Mouse (Mus musculus): ENCODE measurements at regions not wholly inside any gene's neighbourhood (a gene's known extent, or its start where the extent isn't known, plus 50 kb on each side); places are given as distances from the start of the nearest gene placed in this dataset.

DNA sequence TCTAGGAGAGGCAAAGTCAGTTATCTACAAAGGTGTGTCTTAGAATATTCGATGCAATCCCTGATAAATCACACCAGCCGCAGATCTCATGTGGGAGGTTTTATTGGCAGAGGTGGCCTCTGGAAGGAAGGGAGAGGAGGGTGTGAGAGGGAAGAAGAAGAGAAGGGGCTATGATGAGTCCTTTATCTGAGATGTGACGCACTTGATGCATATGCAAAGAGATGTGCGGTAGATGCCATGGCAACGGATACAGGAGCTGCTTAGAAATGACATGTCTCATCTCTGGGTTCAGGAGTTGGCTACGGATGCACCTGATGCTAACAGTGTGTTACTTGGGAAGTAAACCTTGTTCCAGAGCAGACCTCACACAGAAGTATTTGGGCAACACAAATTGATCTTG is 718.6 kb upstream of the Gm21961 start:
- no peak for DNase-seq (ENCODE audit: low spot score)
- no peak overlapping the region for H3K27ac ChIP-seq
- no peak for TF ChIP-seq CTCF (IDR thresholded peaks at IDR 0.05; ENCODE audit: low read depth)
- H3K4me3 ChIP-seq (replicated peaks; ENCODE audit: low read depth, low read length) = no peak overlapping the region
- no peak overlapping the region for H3K9ac ChIP-seq (ENCODE audit: low read depth, low read length)
- H3K4me2 ChIP-seq (ENCODE audit: low read length) = no peak overlapping the region
- no peaks in the 10 kb centered on the region for H3K36me3 ChIP-seq (ENCODE audit: insufficient read depth, low read length)
- ATAC-seq (replicated peaks; ENCODE audit: low FRiP score, low read depth) = no peak
- H3K9me3 ChIP-seq (replicated peaks; ENCODE audit: low read length) = no peaks in the 10 kb centered on the region
- 86% methylated on average over 6 of the region's 6 CpGs for WGBS
- no peaks in the 10 kb centered on the region for H3K4me1 ChIP-seq (replicated peaks; ENCODE audit: insufficient read depth, low read length)
- no peaks in the 10 kb centered on the region for H3K27me3 ChIP-seq (ENCODE audit: insufficient read depth, low read length)

DNA sequence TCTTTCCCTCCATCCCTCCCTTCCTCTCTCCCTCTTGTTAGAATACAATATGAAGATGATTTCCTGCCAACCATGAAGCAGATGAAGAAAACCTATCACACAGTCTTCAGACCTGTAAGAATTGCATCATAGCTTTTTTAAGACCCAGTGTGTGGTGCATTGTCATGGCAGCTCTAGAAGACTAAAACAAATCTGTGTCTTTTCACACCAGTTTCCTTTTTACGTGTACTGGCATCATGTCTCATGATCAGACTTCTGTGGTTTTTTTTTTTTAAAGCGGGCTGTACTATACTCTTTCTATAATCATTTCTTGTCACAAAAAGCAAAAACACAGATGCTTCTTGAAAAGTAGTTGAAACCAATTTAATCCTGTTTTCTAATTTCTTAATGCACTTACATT is 716.6 kb upstream of the Gm21961 start:
- Histone ChIP-seq H3K27ac (no peak overlapping the region), H3K4me2 (ENCODE audit: low read length) (no peak overlapping the region), H3K4me1 (replicated peaks; ENCODE audit: insufficient read depth, low read length) (no peaks in the 10 kb centered on the region), H3K4me3 (replicated peaks; ENCODE audit: low read depth, low read length) (no peak overlapping the region), H3K36me3 (ENCODE audit: insufficient read depth, low read length) (no peaks in the 10 kb centered on the region), H3K9ac (ENCODE audit: low read depth, low read length) (no peak overlapping the region), H3K9me3 (replicated peaks; ENCODE audit: low read length) (no peaks in the 10 kb centered on the region), H3K27me3 (ENCODE audit: insufficient read depth, low read length) (no peaks in the 10 kb centered on the region)
- DNase-seq (ENCODE audit: low spot score) = no peak
- no peak for TF ChIP-seq CTCF (IDR thresholded peaks at IDR 0.05; ENCODE audit: low read depth)
- WGBS = 93% methylated on average over 2 of the region's 2 CpGs
- no peak for ATAC-seq (replicated peaks; ENCODE audit: low FRiP score, low read depth)

DNA sequence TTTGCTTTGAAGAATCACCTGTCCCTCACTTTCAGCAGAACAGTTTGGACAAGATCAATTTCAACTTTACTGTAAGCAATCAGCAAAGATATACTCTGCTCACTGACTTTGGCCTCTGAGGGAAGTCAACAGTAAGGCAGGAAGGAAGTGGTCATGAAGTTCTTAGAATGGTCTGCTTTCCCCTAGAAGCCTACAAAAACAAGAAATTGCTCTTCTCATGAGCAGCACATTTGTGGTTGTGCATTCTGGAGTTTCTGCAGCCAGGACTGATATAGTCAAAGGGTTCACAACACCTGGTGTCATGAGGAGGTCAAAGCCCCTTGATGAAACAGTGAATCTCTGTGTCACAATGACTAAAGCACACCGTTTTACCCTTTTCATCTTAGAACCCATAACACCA is 712.4 kb upstream of the Gm21961 start:
- ATAC-seq (replicated peaks; ENCODE audit: low FRiP score, low read depth) (no peak), DNase-seq (ENCODE audit: low spot score) (no peak)
- 67% methylated on average over 1 of the region's 1 CpGs for WGBS
- H3K4me1 ChIP-seq (replicated peaks; ENCODE audit: insufficient read depth, low read length) = no peaks in the 10 kb centered on the region
- no peak overlapping the region for H3K4me2 ChIP-seq (ENCODE audit: low read length)
- no peak overlapping the region for H3K4me3 ChIP-seq (replicated peaks; ENCODE audit: low read depth, low read length)
- H3K9ac ChIP-seq (ENCODE audit: low read depth, low read length) = no peak overlapping the region
- no peaks in the 10 kb centered on the region for H3K9me3 ChIP-seq (replicated peaks; ENCODE audit: low read length)
- no peaks in the 10 kb centered on the region for H3K27me3 ChIP-seq (ENCODE audit: insufficient read depth, low read length)
- TF ChIP-seq CTCF (IDR thresholded peaks at IDR 0.05; ENCODE audit: low read depth) = no peak
- no peaks in the 10 kb centered on the region for H3K36me3 ChIP-seq (ENCODE audit: insufficient read depth, low read length)
- H3K27ac ChIP-seq = no peak overlapping the region

DNA sequence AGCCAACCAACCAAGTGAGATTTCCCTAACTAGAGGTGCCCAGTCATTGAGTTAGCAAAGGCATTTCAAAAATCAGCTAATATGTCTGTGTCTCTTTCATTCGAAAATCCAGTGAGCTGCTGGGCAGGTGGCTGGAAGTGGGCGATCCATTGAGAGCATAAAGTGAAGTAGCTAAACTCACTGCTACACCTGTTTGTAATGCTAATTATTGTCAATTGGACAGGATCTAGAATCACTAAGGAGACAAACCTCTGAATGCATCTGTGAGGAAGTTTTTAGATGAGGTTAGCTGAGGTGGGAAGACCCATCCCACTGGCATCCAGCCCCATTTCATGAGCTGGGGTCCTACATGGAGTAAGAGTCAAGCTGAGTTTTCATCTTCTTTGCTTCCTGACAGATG is 711.6 kb upstream of the Gm21961 start:
- Histone ChIP-seq H3K9me3 (replicated peaks; ENCODE audit: low read length) (no peaks in the 10 kb centered on the region), H3K36me3 (ENCODE audit: insufficient read depth, low read length) (no peaks in the 10 kb centered on the region), H3K4me1 (replicated peaks; ENCODE audit: insufficient read depth, low read length) (no peaks in the 10 kb centered on the region), H3K27ac (no peak overlapping the region), H3K4me3 (replicated peaks; ENCODE audit: low read depth, low read length) (no peak overlapping the region), H3K27me3 (ENCODE audit: insufficient read depth, low read length) (no peaks in the 10 kb centered on the region), H3K4me2 (ENCODE audit: low read length) (no peak overlapping the region), H3K9ac (ENCODE audit: low read depth, low read length) (no peak overlapping the region)
- ATAC-seq (replicated peaks; ENCODE audit: low FRiP score, low read depth) (no peak), DNase-seq (ENCODE audit: low spot score) (no peak)
- WGBS = 92% methylated on average over 2 of the region's 2 CpGs
- no peak for TF ChIP-seq CTCF (IDR thresholded peaks at IDR 0.05; ENCODE audit: low read depth)

DNA sequence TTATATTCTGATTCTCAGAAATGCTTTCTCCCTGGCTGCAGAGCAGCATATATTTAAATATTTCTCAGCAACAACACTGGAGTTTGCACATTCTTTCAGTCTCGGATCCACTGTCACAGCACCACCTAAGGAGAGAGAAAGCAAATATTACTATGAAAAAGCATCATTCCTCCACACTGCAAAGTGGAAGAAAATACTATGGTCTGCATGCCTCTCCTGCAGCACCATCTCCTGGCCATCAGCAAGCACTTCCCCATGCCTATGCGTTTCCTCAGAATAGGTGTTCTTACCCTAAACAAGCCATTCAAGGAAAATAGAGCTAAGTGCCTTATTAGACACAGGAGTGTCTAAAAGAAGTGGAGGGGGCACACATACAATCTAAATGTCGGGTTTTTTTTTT is 688.9 kb upstream of the Gm21961 start:
- H3K27me3 ChIP-seq (ENCODE audit: insufficient read depth, low read length) = no peaks in the 10 kb centered on the region
- ATAC-seq (replicated peaks; ENCODE audit: low FRiP score, low read depth) = no peak
- peak; percentile 72 for TF ChIP-seq CTCF (IDR thresholded peaks at IDR 0.05; ENCODE audit: low read depth)
- no peaks in the 10 kb centered on the region for H3K9me3 ChIP-seq (replicated peaks; ENCODE audit: low read length)
- no peaks in the 10 kb centered on the region for H3K36me3 ChIP-seq (ENCODE audit: insufficient read depth, low read length)
- no peaks in the 10 kb centered on the region for H3K4me1 ChIP-seq (replicated peaks; ENCODE audit: insufficient read depth, low read length)
- 44% methylated on average over 3 of the region's 3 CpGs for WGBS
- no peak overlapping the region for H3K9ac ChIP-seq (ENCODE audit: low read depth, low read length)
- H3K4me2 ChIP-seq (ENCODE audit: low read length) = no peak overlapping the region
- no peak overlapping the region for H3K27ac ChIP-seq
- no peak overlapping the region for H3K4me3 ChIP-seq (replicated peaks; ENCODE audit: low read depth, low read length)
- DNase-seq (ENCODE audit: low spot score) = peak; percentile 54

DNA sequence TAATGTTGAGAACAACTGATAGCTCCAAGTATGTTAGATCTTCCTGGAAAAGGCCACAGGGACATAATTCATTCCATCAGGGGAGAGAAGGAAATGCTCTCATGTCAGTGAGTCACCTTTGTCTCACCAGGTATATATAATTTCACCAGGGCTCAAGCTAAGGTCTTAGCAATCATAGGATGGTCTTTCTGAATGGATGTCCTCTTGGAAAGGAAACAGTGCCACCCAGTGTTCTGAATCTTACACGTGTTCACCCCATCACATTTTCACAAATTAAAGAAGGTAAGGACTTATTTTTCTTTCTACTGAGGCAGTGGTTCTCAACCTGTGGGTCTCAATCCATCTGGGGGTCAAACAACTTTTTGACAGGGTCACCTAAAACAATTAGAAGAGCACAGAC is 686.8 kb upstream of the Gm21961 start:
- TF ChIP-seq CTCF (IDR thresholded peaks at IDR 0.05; ENCODE audit: low read depth) = peak; percentile 68
- no peak overlapping the region for H3K9ac ChIP-seq (ENCODE audit: low read depth, low read length)
- H3K4me1 ChIP-seq (replicated peaks; ENCODE audit: insufficient read depth, low read length) = no peaks in the 10 kb centered on the region
- no peak overlapping the region for H3K27ac ChIP-seq
- H3K9me3 ChIP-seq (replicated peaks; ENCODE audit: low read length) = no peaks in the 10 kb centered on the region
- H3K4me2 ChIP-seq (ENCODE audit: low read length) = no peak overlapping the region
- H3K36me3 ChIP-seq (ENCODE audit: insufficient read depth, low read length) = no peaks in the 10 kb centered on the region
- no peak for ATAC-seq (replicated peaks; ENCODE audit: low FRiP score, low read depth)
- peak; percentile 39 for DNase-seq (ENCODE audit: low spot score)
- WGBS = 7% methylated on average over 1 of the region's 1 CpGs
- no peak overlapping the region for H3K4me3 ChIP-seq (replicated peaks; ENCODE audit: low read depth, low read length)
- H3K27me3 ChIP-seq (ENCODE audit: insufficient read depth, low read length) = no peaks in the 10 kb centered on the region

DNA sequence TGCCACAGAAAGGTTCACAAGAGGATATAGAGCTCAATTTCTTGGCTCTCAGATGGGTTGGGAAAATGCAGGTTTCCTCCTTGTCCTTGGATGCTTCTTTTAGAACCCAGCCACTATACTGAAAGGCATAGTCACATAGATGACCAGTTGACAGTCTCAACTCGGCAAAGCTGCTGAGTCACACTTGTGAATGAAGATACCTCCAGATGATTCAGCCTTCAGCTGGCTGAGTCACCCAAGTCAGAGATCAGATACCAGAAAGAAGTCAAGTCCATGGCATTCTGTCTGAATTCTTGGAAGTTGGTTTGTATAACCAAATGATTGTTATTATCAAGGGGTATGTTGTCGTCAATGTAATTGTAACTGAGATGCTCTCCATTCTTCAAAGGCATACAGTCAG is 683.9 kb upstream of the Gm21961 start:
- 85% methylated on average over 2 of the region's 2 CpGs for WGBS

More for the DNA sequence above, 683.9 kb upstream of the Gm21961 start:
- Histone ChIP-seq H3K27me3 (ENCODE audit: insufficient read depth, low read length) (no peaks in the 10 kb centered on the region), H3K4me1 (replicated peaks; ENCODE audit: insufficient read depth, low read length) (no peaks in the 10 kb centered on the region), H3K9ac (ENCODE audit: low read depth, low read length) (no peak overlapping the region), H3K36me3 (ENCODE audit: insufficient read depth, low read length) (no peaks in the 10 kb centered on the region), H3K4me3 (replicated peaks; ENCODE audit: low read depth, low read length) (no peak overlapping the region), H3K27ac (no peak overlapping the region), H3K4me2 (ENCODE audit: low read length) (no peak overlapping the region), H3K9me3 (replicated peaks; ENCODE audit: low read length) (no peaks in the 10 kb centered on the region)
- ATAC-seq (replicated peaks; ENCODE audit: low FRiP score, low read depth) = no peak
- DNase-seq (ENCODE audit: low spot score) = no peak
- TF ChIP-seq CTCF (IDR thresholded peaks at IDR 0.05; ENCODE audit: low read depth) = no peak
